Mouse (Mus musculus) left cerebral cortex, postnatal 4 days (tissue): Measurements from ENCODE around the gene Vmn1r166. TPM values are rescaled to one million over a fixed set of nuclear protein-coding genes. Genes with fewer than 3 reads are reported as not detected.
"Not testable (repeated sequence)": the region's sequence is repeated elsewhere in the genome, so short reads cannot be mapped to it uniquely, and the experiment has no call there.

Source experiments
- DNase-seq: peaks from one replicate; pipeline ENCODE4 v3.0.0-alpha.2; 2022
- intact Hi-C: fragments of 180-260 bp; cut with DNase I; formaldehyde crosslinking; loops from one replicate; pipeline ENCODE4 v1.15.1; 2025
- total RNA-seq, 2 experiments: library from RNA; stranded (reverse); gene quantifications; 2 replicates each; pipeline ENCODE4 v1.2.3; 2021

The Vmn1r166 gene
- total RNA-seq, result not detected

- DNase-seq, intact Hi-C loops: not testable (repeated sequence)
Measured at GRCm38 (mm10) chr7:23251582-23251981, at the start of gene Vmn1r166. Gene Vmn1r166, minus strand, starts transcription at chr7:23251682.

- not testable (repeated sequence) for DNase-seq
Measured at GRCm38 (mm10) chr7:23300892-23301291, 49.4 kb upstream of the Vmn1r166 start, which contains the start of gene Nlrp4e. Gene Nlrp4e, plus strand, starts transcription at chr7:23301192.

DNA sequence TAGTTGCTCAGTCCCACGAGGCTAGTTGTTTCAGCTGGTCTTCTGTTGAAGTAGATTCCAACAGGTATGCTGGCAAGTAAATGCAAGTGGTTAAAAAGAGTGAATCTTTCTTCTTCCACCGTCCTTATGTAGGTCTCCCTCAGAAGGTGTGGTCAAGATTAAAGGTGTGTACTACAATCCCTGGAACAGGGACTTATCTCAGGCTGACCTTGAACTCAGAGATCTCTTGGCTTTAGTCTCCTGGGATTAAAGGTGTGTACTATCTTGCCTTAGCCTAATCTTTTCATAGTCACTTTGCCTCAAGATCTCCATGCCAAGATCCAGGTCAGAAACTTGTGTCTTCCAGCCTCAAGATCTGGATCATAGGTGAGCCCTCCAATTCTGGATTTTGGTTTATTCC is 27.3 kb upstream of the Vmn1r166 start, which contains the start of gene Gm6902:
Gene Gm6902 (minus strand): TSS at position 101 of the 400 bp plus-strand sequence.
- intact Hi-C loops, DNase-seq: not testable (repeated sequence)

More at GRCm38 (mm10) chr7:23300892-23301291, 49.4 kb upstream of the Vmn1r166 start, which contains the start of gene Nlrp4e:
- intact Hi-C loops, result not testable (repeated sequence)

- intact Hi-C loops, DNase-seq: not testable (repeated sequence)
Measured at GRCm38 (mm10) chr7:23217032-23217431, 34.5 kb downstream of the Vmn1r166 start, which contains the start of gene Vmn1r165. Gene Vmn1r165, plus strand, starts transcription at chr7:23217332.

Other genes starting within 250 kb of the Vmn1r166 start
- not detected for gene Gm4216, start 231.8 kb downstream of the Vmn1r166 start, total RNA-seq
- not detected for gene Vmn1r163, start 196.1 kb downstream of the Vmn1r166 start, total RNA-seq
- not detected for gene Gm8720, start 184.2 kb downstream of the Vmn1r166 start, total RNA-seq
- gene Gm10662, start 107.2 kb downstream of the Vmn1r166 start, total RNA-seq, result not detected
- gene Vmn1r165, start 34.4 kb downstream of the Vmn1r166 start, total RNA-seq, result not detected
- not detected for gene Gm6902, start 27.2 kb upstream of the Vmn1r166 start, total RNA-seq
- not detected for gene Nlrp4e, start 49.5 kb upstream of the Vmn1r166 start, total RNA-seq
- under 1 TPM in 1 of 2 experiments, not detected in 1; 0.24 TPM for gene Nlrp5, start 134.2 kb upstream of the Vmn1r166 start, total RNA-seq